Mouse (Mus musculus): Measurements from ENCODE around the gene Olfr463. TPM values are rescaled to one million over a fixed set of nuclear protein-coding genes. Genes with fewer than 3 reads are reported as not detected.
"Not testable (repeated sequence)": the region's sequence is repeated elsewhere in the genome, so short reads cannot be mapped to it uniquely, and the experiment has no call there.

The Olfr463 gene
- polyA plus RNA-seq, 1 experiment from 2014 or later, result not detected

DNA sequence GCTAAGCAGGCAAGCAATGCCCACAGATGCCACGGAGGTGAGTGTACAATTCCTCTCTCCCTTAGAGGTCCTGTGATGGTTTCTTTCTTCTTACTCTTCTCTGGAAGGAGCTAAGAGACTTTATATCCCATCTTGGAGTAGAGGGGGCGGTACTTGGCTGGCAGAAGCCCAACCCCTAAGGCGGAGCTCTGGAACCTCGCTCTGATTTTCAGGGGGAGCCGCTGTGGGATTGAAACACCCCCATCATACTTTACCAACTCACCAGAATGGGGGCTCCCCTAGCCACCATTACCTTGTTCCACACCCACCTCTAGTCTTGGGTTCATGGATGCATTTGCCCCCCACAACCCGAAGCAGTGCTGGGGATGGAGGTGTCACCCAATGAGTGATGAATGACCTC lies 21.8 kb downstream of the Olfr463 start, which contains the start of gene Epx:
TSS of gene Epx (minus strand) at position 101 of the 400 bp plus-strand sequence.
- no peak for ATAC-seq (replicated peaks)
- Histone ChIP-seq H3K4me1 (no peaks in the 10 kb centered on the region), H3K4me3 (no peak within 1 kb of the TSS), H3K27ac (replicated peaks) (no peak within 1 kb of the TSS), H3K4me2 (replicated peaks) (no peak within 1 kb of the TSS), H3K27me3 (no peaks in the 10 kb centered on the region), H3K9me3 (no peaks in the 10 kb centered on the region), H3K9ac (replicated peaks) (no peak within 1 kb of the TSS), H3K36me3 (no peaks in the 10 kb centered on the region)
- 79% methylated on average over 6 of the region's 6 CpGs for WGBS

DNA sequence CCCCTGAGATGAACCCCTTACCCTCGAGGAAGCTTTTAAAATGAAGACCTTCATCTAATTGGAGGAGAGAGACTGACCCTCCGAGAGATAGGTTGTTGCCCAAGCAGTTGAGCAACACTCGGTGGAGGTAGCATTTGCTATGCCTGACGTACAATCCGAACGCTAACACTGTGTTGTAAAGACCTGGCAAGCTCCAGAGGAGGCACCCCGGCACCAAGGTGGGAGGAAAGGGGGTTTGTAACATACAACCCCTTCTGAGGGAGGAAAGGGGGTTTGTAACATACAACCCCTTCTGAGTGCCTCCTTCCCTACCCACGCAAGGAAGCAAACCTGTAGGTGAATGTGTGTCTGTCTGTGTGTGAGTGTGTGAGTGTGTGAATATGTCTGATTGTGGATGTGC lies 25.4 kb downstream of the Olfr463 start:
- ATAC-seq (replicated peaks), result no peak
- H3K9me3 ChIP-seq, result no peaks in the 10 kb centered on the region
- H3K4me2 ChIP-seq (replicated peaks), result no peak overlapping the region
- no peaks in the 10 kb centered on the region for H3K36me3 ChIP-seq
- WGBS, result 34% methylated on average over 8 of the region's 8 CpGs
- no peaks in the 10 kb centered on the region for H3K4me1 ChIP-seq
- H3K4me3 ChIP-seq, result no peak overlapping the region
- H3K27ac ChIP-seq (replicated peaks), result no peak overlapping the region
- no peaks in the 10 kb centered on the region for H3K27me3 ChIP-seq
- no peak overlapping the region for H3K9ac ChIP-seq (replicated peaks)

DNA sequence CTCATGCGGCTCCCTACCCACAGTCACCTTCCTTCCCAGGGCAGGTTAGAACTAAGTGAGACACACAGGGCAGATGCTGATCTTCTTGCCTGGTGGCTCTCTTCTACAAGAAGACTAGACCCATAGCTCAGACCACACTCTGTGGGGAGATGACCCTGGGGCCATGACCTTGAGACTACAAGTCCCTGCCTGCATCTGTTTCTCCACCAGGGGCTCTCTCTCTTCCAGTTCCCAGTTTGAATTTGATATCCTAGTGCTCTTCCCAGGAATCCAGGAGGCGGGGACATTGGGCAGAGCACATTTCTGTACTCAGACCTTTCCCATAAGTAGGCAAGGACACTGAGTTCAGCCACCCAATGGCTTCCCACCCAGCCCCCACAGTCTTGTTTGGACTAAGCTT lies 27.1 kb downstream of the Olfr463 start:
- Histone ChIP-seq H3K4me2 (replicated peaks) (no peak overlapping the region), H3K4me1 (no peaks in the 10 kb centered on the region), H3K4me3 (no peak overlapping the region), H3K27me3 (no peaks in the 10 kb centered on the region), H3K9me3 (no peaks in the 10 kb centered on the region), H3K9ac (replicated peaks) (no peak overlapping the region), H3K36me3 (no peaks in the 10 kb centered on the region), H3K27ac (replicated peaks) (no peak overlapping the region)
- no peak for ATAC-seq (replicated peaks)
- WGBS, result 80% methylated on average over 2 of the region's 2 CpGs

DNA sequence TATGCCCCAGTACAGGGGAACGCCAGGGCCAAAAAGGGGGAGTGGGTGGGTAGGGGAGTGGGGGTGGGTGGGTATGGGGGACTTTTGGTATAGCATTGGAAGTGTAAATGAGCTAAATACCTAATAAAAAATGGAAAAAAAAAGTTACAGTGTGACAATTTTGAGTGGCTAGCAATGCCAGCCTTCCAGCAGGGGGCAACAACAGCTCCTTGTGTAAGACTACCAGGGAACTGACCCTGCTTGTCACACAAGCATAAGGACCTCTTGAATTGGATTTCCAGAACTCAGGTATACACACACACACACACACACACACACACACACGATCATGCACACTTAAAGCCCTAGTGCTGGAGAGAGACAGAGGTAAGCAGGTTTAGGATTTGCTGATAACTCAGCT lies 30.3 kb downstream of the Olfr463 start:
- not testable (repeated sequence) for H3K4me1 ChIP-seq; ATAC-seq (replicated peaks); H3K36me3 ChIP-seq; H3K4me3 ChIP-seq; H3K27ac ChIP-seq (replicated peaks); H3K4me2 ChIP-seq (replicated peaks); H3K9me3 ChIP-seq; H3K9ac ChIP-seq (replicated peaks); H3K27me3 ChIP-seq
- WGBS, result 93% methylated on average over 1 of the region's 2 CpGs

DNA sequence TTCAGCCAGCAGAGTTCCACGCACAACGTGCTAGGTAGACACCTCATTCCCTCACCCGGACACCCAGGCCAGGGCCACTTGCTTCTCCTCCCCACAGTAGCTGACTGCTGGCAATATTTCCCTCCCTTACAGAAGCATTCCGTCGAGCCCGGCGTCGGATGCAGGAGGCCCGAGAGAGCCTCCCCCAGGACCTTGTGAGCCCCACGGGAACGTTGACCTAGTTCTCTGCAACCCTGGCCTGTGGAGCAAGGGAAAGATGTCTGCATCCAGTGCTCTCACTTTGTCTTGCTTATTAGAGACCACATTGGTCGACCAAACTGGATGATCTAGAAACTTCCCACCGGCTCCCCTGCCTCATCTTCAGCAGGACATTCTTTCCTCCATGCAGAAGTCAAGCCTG lies 34.4 kb downstream of the Olfr463 start:
- Histone ChIP-seq H3K4me3 (no peak overlapping the region), H3K4me2 (replicated peaks) (no peak overlapping the region), H3K36me3 (peaks cover 3% of the 10 kb centered on the region; the same call in 1 of the 2 replicates), H3K27me3 (no peaks in the 10 kb centered on the region), H3K27ac (replicated peaks) (no peak overlapping the region), H3K9me3 (no peaks in the 10 kb centered on the region), H3K9ac (replicated peaks) (no peak overlapping the region), H3K4me1 (no peaks in the 10 kb centered on the region)
- no peak for ATAC-seq (replicated peaks)
- 96% methylated on average over 13 of the region's 13 CpGs for WGBS

DNA sequence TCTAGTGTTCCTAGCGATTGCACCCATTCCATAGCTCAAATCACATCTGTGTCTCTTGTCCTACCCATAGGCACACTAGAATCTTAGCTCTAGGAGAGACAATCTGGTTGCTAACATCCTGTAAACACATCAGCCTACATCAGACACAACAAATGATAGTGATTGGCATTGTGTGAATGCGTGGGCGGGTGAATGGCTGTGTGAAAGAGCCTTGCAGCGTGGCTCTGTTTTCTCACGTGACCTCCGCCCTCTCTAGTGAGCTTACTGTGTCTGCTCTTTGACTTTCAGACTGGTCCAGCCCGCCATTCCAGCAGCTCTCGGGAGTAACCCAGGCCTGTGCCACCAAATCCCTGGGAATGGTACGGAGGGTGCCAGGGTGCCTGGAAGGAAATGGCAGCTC lies 36.8 kb downstream of the Olfr463 start:
- Histone ChIP-seq H3K4me3 (no peak overlapping the region), H3K36me3 (peaks cover 3% of the 10 kb centered on the region; the same call in 1 of the 2 replicates), H3K27me3 (no peaks in the 10 kb centered on the region), H3K9ac (replicated peaks) (no peak overlapping the region), H3K4me2 (replicated peaks) (no peak overlapping the region), H3K4me1 (no peaks in the 10 kb centered on the region), H3K27ac (replicated peaks) (no peak overlapping the region), H3K9me3 (no peaks in the 10 kb centered on the region)
- ATAC-seq (replicated peaks), result no peak
- 80% methylated on average over 9 of the region's 9 CpGs for WGBS

DNA sequence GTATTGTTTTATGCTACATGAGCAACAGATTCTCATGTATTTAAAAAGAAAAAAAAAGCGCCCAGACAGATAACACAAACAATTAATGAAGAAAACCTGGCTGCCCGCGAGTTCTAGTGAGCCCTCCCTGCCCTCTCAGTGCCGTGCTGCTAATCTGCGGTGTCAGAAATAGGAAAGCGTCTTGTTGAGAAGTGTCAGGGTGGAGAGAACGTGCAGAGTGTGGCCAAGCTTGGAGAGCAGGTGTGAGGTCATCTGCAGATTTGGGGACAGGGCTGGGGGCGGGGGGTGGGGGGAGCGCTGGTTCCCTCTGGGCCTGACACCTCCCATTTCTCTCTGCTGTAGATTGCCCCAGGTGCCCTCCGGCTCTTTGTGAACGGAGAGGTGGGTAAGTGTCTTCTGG lies 37.9 kb downstream of the Olfr463 start:
- H3K27me3 ChIP-seq, result no peaks in the 10 kb centered on the region
- no peak overlapping the region for H3K27ac ChIP-seq (replicated peaks)
- peaks cover 3% of the 10 kb centered on the region; the same call in 1 of the 2 replicates for H3K36me3 ChIP-seq
- no peaks in the 10 kb centered on the region for H3K4me1 ChIP-seq
- no peak overlapping the region for H3K4me2 ChIP-seq (replicated peaks)
- H3K9ac ChIP-seq (replicated peaks), result no peak overlapping the region
- ATAC-seq (replicated peaks), result no peak
- no peak overlapping the region for H3K4me3 ChIP-seq
- H3K9me3 ChIP-seq, result no peaks in the 10 kb centered on the region
- 89% methylated on average over 11 of the region's 11 CpGs for WGBS

DNA sequence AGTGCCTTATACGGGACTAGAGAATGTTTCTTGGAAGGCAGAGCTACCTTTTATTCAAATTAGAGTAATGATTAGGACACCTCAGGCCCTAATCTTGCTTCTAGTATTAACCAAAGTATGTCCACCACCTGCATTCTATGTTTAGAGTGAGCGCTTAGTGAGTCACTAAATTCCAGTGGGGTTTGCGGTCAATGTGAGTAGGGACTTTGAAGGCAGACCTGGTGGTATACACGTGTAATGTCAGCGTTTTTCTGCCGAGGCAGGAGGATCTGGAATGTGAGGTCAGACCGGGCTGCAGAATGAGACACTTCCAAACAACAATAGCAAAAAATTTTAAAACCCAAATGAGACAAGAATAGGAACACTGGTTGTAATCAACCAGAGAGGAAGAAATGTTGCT lies 42.6 kb downstream of the Olfr463 start:
- Histone ChIP-seq H3K27ac (replicated peaks) (no peak overlapping the region), H3K4me2 (replicated peaks) (no peak overlapping the region), H3K4me1 (peaks cover 11% of the 10 kb centered on the region), H3K9ac (replicated peaks) (no peak overlapping the region), H3K9me3 (no peaks in the 10 kb centered on the region), H3K27me3 (no peaks in the 10 kb centered on the region), H3K36me3 (no peaks in the 10 kb centered on the region), H3K4me3 (no peak overlapping the region)
- ATAC-seq (replicated peaks), result no peak
- 89% methylated on average over 7 of the region's 7 CpGs for WGBS

DNA sequence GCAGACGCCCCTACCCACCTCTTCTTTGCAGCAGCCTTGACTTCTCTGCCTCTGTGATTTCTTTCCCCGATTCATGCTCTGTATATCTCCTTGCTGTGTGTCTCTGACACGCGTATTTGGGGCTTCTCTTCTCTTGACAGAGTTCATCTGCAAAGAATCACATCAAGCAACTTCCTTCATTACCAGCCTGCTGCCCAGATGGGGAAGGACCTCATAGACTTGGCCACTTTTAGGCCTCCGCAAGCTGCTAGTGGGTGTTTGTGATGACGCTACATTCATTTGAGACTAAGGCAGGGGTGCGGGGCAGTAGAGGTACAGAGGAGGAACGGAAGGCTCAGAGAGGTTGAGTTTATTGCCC lies 43.6 kb downstream of the Olfr463 start:
- WGBS, result 32% methylated on average over 8 of the region's 8 CpGs

DNA sequence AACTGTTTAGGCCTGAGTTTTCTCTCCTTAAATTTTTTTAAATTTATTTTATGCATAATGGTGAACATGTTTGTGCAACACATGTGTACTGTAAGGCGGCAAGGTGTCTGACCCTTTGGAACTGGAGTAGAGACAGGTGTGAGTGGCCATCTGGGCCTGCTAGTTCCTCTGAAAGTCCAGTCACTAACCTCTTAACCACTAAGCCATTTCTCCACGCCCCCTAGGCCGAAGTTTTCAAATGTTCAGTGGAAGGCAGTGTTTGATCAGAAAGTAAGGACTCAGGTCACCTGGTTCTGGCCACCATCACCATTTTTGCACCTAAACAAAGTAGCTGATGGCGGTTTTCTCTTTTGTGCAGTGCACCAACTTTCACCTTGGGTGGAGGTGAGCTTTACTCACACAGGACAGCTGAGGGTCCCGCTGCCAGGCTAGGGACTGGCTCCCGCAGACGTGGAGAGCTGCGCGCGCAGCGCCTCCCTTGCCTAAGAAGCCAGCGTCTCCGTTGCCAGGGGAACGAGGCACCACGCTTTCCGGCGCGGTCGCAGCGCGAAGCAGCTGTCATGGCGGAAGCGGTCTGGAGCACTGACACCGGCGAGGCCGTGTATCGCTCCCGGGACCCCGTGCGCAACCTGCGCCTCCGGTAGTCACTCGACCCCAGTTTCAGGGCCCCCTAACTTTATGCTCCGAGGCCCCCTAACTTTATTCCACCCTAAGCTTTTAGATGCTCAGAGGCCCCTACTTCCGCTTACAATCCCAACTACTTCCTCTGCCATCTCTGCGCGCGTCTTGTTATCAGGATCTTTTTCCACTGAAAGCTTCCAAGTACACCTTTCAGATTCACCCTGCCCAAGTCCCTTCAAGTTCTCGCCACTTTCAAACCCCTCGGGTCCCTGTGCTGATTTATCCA lies 44.2 kb downstream of the Olfr463 start, which contains the start of gene Mks1:
TSS of gene Mks1 (plus strand) at position 526 of the 907 bp plus-strand sequence.
- no peaks in the 10 kb centered on the region for H3K9me3 ChIP-seq
- peak; percentile 98 for ATAC-seq (replicated peaks)
- H3K4me1 ChIP-seq, result peaks cover 11% of the 10 kb centered on the region
- peak within 1 kb of the TSS; percentile 61 for H3K9ac ChIP-seq (replicated peaks)
- H3K27ac ChIP-seq (replicated peaks), result peak within 1 kb of the TSS; percentile 83
- H3K36me3 ChIP-seq, result no peaks in the 10 kb centered on the region
- peak within 1 kb of the TSS; percentile 59 for H3K4me3 ChIP-seq
- peak within 1 kb of the TSS; percentile 84 for H3K4me2 ChIP-seq (replicated peaks)
- 4% methylated on average over 40 of the region's 40 CpGs for WGBS
- H3K27me3 ChIP-seq, result no peaks in the 10 kb centered on the region

More for the DNA sequence above, 43.6 kb downstream of the Olfr463 start:
- no peaks in the 10 kb centered on the region for H3K36me3 ChIP-seq
- peak overlapping the region; percentile 84 for H3K4me2 ChIP-seq (replicated peaks)
- peak overlapping the region; percentile 59 for H3K4me3 ChIP-seq
- peak; percentile 47; the same call in 1 of the 2 replicates for ATAC-seq (replicated peaks)
- H3K9ac ChIP-seq (replicated peaks), result peak overlapping the region; percentile 61
- peaks cover 11% of the 10 kb centered on the region for H3K4me1 ChIP-seq
- no peaks in the 10 kb centered on the region for H3K9me3 ChIP-seq
- no peaks in the 10 kb centered on the region for H3K27me3 ChIP-seq
- H3K27ac ChIP-seq (replicated peaks), result peak overlapping the region; percentile 83

DNA sequence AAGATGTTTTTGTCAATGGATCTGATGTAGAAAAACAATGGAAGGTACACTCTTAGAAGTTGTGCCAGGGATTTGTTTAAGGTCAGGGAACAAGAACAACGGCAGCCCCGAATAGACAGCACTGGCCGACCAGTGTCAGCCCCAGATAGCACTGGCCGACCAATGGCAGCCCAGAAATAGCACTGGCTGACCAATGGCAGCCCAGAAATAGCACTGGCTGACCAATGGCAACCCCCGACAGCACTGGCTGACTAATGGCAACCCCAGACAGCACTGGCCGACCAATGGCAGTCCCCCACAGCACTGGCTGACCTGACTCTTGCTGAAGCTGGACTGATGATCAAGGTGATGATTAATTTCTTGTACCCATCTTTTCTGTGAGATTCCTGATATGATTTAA lies 49.3 kb downstream of the Olfr463 start:
- no peaks in the 10 kb centered on the region for H3K27me3 ChIP-seq
- WGBS, result 69% methylated on average over 6 of the region's 6 CpGs
- ATAC-seq (replicated peaks), result no peak
- no peak overlapping the region for H3K9ac ChIP-seq (replicated peaks)
- H3K27ac ChIP-seq (replicated peaks), result no peak overlapping the region
- no peak overlapping the region for H3K4me3 ChIP-seq
- peaks cover 3% of the 10 kb centered on the region for H3K4me1 ChIP-seq
- no peaks in the 10 kb centered on the region for H3K36me3 ChIP-seq
- H3K9me3 ChIP-seq, result no peaks in the 10 kb centered on the region
- H3K4me2 ChIP-seq (replicated peaks), result no peak overlapping the region

DNA sequence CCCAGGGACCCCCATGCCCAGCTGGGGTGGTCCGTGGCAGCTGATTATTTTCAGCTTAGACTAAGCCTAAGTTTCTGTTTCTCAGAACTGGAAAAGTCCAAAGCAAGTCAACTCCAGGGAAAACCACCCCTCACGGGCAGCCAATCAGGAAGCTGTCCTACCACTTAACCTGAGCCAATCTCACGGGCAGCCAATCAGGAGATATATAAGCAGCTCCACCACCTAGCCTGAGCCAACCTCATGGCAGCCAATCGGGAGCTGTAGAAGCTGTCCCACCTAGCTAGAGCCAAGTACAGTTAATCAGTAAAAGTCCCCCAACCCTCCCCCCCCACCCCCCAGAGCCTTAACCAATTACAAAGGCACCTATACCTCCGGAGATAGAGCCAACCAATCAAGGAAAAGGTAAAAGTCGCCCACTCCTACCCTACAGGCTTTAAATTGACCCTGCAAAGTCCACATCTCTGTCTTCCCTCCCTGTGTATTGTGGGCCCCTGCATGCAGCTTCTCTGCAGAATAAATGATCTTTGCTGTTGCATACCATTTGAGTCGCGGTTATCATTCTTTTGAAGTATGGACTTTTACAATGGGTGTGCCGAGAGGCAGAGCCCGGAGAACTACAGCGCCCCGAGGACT lies 50.1 kb downstream of the Olfr463 start:
- Histone ChIP-seq H3K27me3 (no peaks in the 10 kb centered on the region), H3K36me3 (no peaks in the 10 kb centered on the region), H3K4me3 (no peak overlapping the region), H3K27ac (replicated peaks) (no peak overlapping the region), H3K9me3 (no peaks in the 10 kb centered on the region), H3K4me2 (replicated peaks) (no peak overlapping the region), H3K4me1 (no peaks in the 10 kb centered on the region), H3K9ac (replicated peaks) (no peak overlapping the region)
- 84% methylated on average over 12 of the region's 12 CpGs for WGBS
- ATAC-seq (replicated peaks), result no peak

All from forebrain, embryonic 15.5 days (tissue).